Mouse (Mus musculus) embryo, embryonic 11.5 days (tissue): Measurements from ENCODE around the gene Olfr845.

Source experiments
- DNase-seq: peaks from one replicate; pipeline ENCODE4 v3.0.0-alpha.2; 2012; ENCODE audit warnings: low read depth, low spot score

Gene Olfr845

DNA sequence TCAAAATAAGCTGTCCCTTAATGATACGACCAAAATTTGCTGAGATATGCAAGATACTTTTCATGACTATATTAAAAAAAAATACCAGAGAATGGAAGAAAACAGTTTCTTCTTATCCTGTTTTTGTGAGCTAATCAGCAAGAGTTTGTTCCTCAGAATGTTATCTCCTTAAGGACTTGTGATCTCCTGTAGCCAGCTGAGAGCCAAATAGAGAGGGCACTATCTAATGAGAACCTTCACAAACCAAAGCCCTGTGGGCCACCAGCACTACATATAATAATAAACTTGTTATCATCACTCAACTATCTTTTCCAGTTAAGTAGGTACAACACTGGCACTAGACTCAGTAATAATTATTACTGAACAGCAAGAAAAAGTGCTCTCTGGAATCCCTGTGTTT, at the start of gene Olfr845:
TSS of gene Olfr845 (plus strand) at position 301 of the 400 bp plus-strand sequence.
- DNase-seq: no peak

DNA sequence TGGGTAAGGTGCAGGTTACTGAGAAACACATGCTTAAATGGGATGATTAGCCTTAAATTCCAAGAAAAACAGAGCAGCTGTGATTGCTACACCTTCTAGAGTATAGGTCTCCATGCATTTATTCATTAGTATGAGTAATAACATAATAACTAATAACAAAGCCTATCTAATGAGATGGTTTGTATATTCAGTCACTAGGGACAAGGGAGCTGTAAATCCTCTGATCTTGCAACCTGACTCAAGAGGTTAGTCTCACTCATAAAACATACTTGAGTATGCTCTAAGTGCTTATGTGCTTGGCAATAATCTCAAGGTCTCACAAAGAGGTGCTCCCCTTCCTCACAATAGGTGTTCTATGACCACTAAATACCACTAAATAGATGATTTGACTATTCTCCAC, 20.2 kb upstream of the Olfr845 start, which contains the start of gene Olfr844:
TSS of gene Olfr844 (plus strand) at position 301 of the 400 bp plus-strand sequence.
- DNase-seq: no peak

DNA sequence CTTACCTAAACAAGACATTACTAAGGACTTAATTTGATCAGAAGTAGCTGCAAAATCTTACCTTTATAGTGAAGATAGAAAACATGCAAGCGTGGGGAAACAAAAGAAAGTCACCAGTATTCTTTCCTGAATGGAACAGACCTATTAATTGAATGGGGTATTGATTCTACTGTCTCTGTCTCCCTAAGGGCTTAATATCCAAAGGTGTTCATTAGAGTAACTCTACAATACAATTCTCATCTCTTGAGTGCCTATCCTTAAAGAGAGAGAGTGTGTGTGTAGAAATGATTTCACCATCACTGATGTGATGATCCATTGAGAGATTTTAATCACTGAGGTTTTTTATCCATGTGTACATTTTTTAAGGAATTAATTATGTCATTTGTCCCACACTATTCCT, 27.6 kb downstream of the Olfr845 start, which contains the start of gene Olfr846:
TSS of gene Olfr846 (minus strand) at position 101 of the 400 bp plus-strand sequence.
- no peak for DNase-seq

DNA sequence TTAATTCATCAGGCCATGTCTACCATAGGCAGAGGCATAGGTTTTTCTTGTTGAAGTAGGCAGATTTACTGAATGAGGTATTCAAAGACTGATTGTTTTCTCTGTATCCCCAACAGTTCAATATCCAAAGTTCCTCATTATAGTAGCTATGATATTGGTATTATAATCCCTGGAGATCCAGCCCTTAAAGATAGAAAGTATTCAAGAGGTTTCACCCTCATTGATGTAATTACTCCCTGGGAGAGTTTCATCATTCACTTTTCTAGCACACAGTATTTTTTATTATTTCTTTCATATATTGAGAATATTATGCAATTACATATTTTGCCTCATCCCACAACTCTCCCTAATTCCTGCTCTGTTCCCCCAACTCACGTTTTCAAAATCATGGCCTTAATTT, 42.3 kb downstream of the Olfr845 start, which contains the start of gene Olfr847:
TSS of gene Olfr847 (minus strand) at position 101 of the 400 bp plus-strand sequence.
- DNase-seq: no peak
